Mouse (Mus musculus) right cerebral cortex, adult 18-20 months (tissue): ENCODE results near the gene Gm9821.

Source experiments
- DNase-seq: peaks from one replicate; pipeline ENCODE4 v3.0.0; 2022; ENCODE audit warnings: mixed read lengths

Gene Gm9821

DNA sequence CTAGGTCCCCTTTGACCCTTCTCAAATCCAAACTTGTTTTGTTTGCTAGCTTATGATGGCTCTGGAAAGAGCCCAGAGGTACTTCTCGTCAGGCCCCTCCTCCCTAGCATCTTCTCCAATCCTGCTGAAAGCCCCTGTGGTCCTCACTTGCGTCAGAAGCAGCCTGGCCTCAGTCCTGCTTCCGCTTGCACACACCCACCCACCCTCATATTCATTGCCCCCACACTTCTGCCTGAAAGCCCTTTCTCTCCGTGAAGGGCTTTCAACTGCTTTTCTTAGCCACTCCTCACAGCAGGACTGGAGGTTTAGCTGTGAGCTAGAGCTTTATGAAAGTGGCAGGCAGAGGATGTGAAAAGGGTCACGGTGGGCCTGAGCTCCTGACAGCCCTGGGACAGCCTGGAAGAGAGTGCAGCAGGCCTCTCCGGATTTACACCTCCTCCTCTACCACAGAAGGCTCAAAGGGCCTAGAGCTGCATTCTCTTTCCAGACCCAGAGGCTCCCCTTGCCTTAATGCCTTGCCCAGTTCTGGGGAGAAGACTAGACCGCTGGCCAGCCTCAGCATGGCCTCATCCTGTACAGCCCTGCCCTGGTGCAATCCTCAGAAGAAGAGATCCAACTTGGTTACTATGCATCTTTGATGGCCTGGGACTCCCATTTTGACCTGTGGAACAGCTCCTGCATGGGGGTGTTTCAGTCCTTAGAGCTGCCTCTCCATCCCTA is 28.1 kb downstream of the Gm9821 start:
- DNase-seq, result no peak

DNA sequence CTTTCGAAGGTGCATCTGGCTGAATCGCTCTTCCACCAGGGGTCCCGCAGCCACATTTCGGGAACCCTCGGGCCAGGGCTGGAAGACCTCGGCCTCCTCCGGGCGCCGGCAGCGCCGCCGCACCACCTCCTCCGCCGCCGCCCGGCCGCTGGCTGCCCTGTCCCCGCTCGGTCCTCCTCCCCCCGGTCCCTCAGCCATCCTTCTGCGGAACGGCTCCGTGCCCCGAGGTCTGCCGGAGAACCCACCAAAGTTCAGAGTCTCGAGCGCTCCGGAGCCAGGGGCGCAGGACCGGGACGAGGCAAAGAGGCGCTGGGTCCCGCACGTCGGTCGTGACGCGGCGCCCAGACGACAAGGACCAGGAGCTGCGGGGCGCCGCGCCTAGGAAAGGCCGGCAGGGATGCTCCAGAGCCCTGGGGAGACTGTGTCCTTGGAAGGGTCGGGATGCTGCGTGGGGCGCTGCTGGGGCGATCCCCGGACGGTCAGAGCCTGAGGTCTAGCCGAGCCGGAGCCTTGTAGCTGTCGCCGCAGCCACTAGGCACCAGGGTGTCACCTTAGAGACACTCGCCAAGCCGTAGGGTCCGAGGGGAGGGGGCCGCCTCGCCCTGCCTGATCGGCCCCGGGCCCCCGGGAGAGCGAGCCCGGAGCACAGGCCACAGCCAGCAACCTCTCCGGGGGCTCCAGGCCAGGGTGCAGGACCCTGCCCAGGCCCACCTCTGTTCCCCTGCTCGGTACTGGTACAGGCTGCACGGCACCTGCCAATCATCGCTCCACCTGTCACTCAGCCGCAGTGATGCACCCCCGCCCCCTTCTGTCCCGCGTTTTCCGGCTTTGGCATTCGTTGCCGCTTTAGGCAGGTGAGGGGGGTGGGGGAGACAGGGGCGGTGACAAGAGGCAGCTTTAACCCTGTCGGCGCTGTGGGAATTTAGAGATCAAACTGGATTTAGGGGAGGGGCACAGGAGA is 30.4 kb downstream of the Gm9821 start, which contains the start of gene Dgkz:
Dgkz (minus strand) TSS at position 284 of the 961 bp plus-strand sequence.
- DNase-seq, result no peak

DNA sequence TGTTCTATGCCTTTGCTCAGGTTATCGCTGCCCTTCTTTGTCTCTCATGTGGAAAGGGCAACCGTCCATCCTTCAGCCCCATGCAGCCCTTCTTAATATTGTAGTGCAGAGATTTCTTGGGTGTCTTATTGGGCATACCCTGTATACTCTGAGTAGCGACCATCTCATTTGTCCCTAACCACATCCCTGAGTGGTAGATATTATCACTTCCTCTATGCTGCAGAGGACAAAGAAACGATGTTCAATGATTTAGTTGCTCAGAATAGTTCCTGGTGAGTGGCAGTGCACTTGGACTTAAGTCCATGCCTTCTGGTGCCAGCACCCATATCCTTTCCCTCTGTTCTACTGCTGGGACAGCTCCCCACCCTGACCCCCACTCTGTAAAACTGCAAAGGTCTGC is 32.5 kb downstream of the Gm9821 start:
- DNase-seq, result no peak

DNA sequence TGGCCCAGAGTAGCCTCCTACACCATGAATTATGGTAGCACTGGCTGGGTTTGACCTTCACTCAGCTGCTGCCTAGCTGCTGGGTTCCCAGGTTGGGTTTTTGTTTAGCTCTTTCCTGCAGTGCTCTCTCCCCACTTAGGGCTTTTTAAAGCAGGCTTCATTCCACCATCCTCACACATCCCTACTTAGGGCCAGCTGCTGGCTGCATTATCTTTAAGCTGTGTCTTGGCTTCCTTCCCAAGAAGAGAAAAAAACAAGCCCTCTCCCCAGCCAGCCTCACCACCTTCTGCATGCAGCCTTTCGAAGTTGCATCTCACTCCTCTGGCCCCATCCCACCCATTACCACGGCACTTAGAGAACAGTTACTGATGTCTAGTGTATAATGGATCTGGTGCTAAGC is 33.0 kb downstream of the Gm9821 start:
- DNase-seq, result no peak

DNA sequence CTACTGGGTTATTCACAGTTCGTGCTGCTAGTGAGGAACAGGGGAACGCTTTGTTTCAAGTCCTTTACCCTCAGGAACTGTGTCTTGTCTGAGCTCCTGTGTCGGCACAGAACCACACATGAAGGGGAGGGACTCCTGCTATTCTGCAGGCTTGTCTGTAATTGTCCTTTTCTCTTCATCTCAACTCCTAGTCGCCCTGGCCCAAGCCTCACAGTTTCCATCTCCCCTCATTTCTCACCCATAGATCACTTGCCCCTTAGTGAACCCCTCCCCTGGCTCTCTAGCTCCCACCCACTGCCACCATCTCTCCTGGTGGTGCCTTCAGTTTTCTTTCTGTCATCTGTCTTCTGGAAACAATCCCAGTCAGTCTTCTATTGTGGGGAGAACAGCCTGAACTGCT is 34.7 kb downstream of the Gm9821 start:
- no peak for DNase-seq

DNA sequence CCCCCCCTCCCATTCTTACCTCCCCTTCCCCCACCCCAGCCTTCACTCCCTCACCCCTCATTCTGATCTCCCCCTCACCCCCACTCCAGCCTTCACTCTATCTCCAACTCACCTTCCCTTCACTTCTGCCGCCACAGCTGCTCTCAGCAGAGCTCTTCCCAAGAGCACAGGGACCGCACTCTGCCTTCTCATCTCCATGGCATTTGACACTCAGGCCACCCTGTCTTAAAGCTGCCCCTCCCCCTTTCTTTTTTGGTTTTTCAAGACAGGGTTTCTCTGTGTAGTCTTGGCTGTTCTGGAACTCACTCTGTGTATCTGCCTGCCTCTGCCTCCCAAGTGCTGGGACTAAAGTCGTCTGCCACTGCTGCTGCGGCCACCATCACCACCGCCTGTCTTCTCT is 35.3 kb downstream of the Gm9821 start:
- no peak for DNase-seq

DNA sequence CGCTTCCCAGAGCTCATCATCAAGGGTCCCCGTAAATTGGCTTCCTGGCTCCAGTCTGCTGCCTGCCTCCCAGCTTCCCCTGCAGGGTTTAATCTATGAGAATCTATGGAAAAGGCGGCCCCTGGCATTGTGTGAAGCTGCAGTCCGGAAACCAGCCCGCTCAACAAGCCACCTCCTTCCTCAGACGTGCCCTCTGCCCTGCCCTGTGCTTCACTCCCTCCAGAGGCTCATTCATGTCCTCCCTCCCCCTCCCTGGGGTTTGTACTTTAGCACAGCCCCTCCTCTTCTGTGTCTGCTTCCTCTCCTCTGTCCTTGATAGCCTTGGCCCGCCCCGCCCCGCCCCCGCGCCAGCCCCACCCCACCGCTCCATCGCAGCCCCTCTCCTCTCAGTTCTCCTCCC is 38.9 kb downstream of the Gm9821 start:
- DNase-seq, result no peak

DNA sequence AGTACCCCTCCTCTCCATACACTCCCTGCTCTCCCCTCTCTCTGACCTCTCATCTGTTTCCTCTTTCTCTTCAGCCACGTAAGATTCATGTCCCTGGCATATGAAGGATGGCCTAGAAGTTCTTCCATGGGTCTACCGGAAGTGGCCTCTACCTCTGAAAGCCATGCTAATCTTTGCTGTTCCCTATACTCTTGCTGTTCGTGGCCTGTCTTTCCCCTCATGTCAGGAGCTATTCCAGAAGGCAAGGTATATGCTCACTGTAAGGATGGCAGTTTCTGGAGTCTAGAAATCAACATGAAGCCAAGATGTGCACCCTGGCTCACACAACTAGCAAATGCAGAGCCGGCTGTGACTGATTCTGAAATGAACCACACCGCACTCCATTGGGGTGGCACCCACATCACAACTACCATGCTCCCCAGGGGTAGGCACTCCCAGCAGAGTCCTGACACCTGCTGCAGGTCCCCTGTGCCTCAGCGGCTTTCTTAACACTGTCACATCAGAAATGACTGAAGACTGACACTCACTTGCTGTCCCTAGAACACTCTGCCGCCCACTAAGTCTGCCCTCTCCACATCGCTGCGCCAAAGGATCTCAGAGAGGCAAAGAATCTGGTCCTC is 39.5 kb downstream of the Gm9821 start:
- no peak for DNase-seq

DNA sequence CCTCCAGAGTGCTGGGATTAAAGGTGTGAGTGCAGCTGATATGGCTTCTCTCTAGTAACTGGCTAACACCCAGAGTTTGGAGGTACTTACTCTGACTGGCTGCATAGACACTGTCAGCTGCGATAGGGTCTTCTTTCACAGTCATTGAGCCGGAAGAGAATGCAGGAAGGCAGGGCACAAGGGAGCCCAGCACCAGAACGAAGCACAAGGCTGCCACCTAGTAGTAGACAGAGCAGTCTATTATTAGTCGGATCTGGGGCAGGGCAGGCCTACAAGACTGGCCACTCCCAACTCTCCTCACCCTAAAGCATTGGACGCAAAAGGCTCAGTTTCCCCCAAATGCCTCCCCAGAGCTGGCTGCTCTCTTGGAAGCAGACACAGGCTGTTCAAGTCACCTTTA is 40.6 kb downstream of the Gm9821 start:
- no peak for DNase-seq

DNA sequence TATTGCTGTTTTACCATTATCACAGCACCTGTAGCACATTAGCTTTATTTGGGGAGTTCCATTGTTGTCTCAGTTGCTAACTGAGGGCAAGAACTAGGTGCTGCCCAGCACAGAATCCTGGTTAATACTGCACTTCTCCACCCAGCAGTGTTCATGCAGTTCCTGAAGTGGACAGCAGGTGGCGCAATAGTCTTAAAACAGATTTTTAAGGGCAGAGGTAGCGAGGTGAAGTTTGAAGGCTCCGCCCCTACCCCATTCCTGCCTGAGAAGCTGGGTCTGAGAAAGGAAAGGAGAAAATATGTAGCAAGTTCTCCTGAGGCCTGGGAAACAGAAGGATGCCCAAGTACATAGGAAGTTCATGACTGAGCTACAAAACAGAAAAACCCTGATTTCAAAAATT is 42.0 kb downstream of the Gm9821 start:
- peak; percentile 77 for DNase-seq

DNA sequence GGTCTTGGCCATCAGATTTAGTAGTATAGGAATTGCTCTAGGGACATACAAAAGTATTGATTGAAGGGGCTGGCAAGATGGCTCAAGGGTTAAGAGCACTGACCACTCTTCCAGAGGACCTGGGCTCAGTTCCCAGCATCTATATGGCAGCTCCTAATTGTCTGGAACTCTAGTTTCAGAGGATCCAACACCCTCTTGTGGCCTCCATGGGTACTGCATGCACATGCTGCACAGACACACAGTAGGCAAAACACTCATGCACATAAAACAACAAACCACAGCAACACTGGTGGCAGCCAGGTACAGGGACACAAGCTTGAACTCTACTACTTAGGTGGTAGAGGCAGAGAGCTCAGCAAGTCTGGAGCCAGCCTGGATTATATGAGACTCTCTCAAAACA is 44.2 kb downstream of the Gm9821 start:
- DNase-seq, result no peak

DNA sequence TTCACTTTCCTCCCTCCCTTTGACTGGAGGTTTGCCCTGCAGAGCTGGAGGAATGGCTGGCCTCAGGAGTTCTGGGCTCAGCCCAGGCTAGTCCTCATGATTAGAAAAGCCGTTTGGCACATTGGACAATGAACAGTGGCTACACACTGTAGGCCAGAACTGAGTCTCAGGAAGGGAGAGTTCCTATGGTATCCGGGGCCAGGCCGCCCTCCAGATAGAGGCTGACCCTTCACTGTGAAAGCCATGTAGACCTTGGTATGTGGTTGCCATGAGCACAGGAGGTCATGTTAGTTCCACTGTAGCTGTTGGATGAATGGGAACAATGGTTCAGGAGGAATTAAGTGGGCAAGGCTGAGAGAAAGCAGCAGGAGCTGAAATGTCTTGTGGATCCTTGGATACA is 47.9 kb downstream of the Gm9821 start:
- no peak for DNase-seq

DNA sequence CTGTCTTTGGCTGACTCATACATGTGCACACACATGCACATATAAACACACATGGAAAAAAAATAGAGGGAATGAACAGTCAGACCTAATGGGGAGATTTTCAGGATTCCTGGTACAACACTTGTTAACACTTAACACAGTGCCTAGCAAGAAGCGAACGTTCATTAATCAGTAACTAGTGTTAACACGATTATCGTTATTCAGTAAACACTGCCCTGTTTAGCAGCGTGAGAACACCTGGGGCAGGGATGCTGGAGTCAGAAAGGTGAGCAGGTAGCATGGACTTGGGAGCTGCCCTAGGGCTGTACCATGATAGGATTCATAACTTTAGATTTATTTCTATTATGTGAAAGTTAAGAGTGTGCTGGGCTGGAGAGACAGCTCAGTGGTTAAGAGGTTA is 50.5 kb downstream of the Gm9821 start:
- DNase-seq, result no peak
